Mouse (Mus musculus) liver, embryonic 12.5 days (tissue): ENCODE results near the gene Ephb2. TPM values are rescaled to one million over a fixed set of nuclear protein-coding genes. Genes with fewer than 3 reads are reported as not detected.

Experiments
- ATAC-seq: fragments of 200-750 bp; cut with Nextera tagmentation; 2 replicates; pipeline ENCODE4 v1.8.0; 2017; ENCODE audit warnings: moderate number of reproducible peaks, mild to moderate bottlenecking, moderate library complexity
- H3K27ac ChIP-seq: fragments of 300-500 bp; sonication (generic); 2 replicates; pipeline ENCODE4 v1.5.1; 2016; ENCODE audit warnings: mild to moderate bottlenecking
- H3K27me3 ChIP-seq: fragments of 300-500 bp; sonication (generic); replicated peaks from 2 replicates; pipeline ENCODE4 v1.6.1; 2016; ENCODE audit warnings: mild to moderate bottlenecking, moderate library complexity
- H3K36me3 ChIP-seq: fragments of 300-500 bp; sonication (generic); 2 replicates; pipeline ENCODE4 v1.6.1; 2016; ENCODE audit warnings: mild to moderate bottlenecking, moderate library complexity
- H3K4me1 ChIP-seq: fragments of 300-500 bp; sonication (generic); 2 replicates; pipeline ENCODE4 v1.6.1; 2016
- H3K4me2 ChIP-seq: fragments of 300-500 bp; sonication (generic); 2 replicates; pipeline ENCODE4 v1.6.1; 2016; ENCODE audit warnings: mild to moderate bottlenecking, moderate library complexity
- H3K4me3 ChIP-seq: fragments of 300-500 bp; sonication (generic); 2 replicates; pipeline ENCODE4 v1.5.1; 2016; ENCODE audit warnings: mild to moderate bottlenecking, moderate library complexity
- H3K9ac ChIP-seq: fragments of 300-500 bp; sonication (generic); 2 replicates; pipeline ENCODE4 v1.6.1; 2016; ENCODE audit warnings: mild to moderate bottlenecking, moderate library complexity
- H3K9me3 ChIP-seq: fragments of 300-500 bp; sonication (generic); replicated peaks from 2 replicates; pipeline ENCODE4 v1.6.1; 2016; ENCODE audit warnings: mild to moderate bottlenecking, moderate library complexity
- WGBS: fragments of 180-500 bp; shearing (Covaris S2); methylation state at CpG from one replicate; pipeline ENCODE4 v1.1.7; 2016; ENCODE audit not compliant: insufficient replicate concordance; 5-methylcytosine and 5-hydroxymethylcytosine counted together
- polyA plus RNA-seq: library from polyadenylated mRNA; unstranded; fragments of >200 nt; fragmentation: Nextera tagmentation; extraction: Ambion mirVana; gene quantifications from 2 replicates; pipeline ENCODE4 v1.2.1, GENCODE M21; 2016

Ephb2 gene
- polyA plus RNA-seq, 1 experiment from 2014 or later: 1.4 TPM

DNA sequence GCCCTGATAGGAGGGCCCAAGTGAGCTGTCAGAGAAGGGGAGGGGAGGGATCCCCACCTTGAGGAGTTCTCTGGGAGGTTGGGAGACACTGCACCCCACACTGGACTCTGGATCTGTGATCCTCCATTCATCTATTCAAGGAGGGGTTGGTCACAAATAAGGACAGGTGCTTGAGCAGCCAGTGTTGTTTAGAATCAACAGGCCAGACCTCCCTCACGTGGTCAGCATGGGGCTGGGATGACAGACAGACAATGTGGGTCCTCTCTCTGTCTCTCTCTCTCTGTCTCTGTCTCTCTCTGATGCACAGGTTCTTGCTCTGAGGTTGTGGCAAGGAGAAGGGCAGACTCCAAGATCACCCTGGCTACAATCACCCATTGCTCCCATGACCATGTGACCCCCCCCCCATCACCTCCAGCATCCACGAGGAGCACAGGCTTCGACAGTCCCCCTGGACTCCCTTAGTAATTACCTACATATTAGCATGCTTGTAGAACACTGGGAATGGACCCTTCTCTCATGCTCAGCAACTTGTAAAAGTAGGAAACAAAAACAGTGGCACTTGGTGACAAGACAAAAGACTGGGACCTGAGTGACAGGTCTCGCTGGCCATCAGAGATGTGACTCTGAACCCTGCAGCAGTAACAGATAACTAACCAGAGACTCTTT lies 84.3 kb downstream of the Ephb2 start:
- Histone ChIP-seq H3K4me1 (peaks cover 15% of the 10 kb centered on the region; the same call in 1 of the 2 replicates), H3K4me2 (no peak overlapping the region), H3K9ac (no peak overlapping the region), H3K27me3 (peaks cover 44% of the 10 kb centered on the region), H3K9me3 (no peaks in the 10 kb centered on the region), H3K4me3 (no peak overlapping the region), H3K36me3 (no peaks in the 10 kb centered on the region), H3K27ac (no peak overlapping the region)
- no peak for ATAC-seq
- 45% methylated on average over 4 of the region's 4 CpGs for WGBS

GRCm38 (mm10) chr4:136750578-136751338 lies 85.0 kb downstream of the Ephb2 start:
- no peaks in the 10 kb centered on the region for H3K36me3 ChIP-seq
- peaks cover 41% of the 10 kb centered on the region for H3K27me3 ChIP-seq
- no peak overlapping the region for H3K9ac ChIP-seq
- ATAC-seq: no peak; the same call in 1 of the 2 replicates
- no peak overlapping the region for H3K4me3 ChIP-seq
- 53% methylated on average over 19 of the region's 19 CpGs for WGBS
- peaks cover 10% of the 10 kb centered on the region; the same call in 1 of the 2 replicates for H3K4me1 ChIP-seq
- H3K9me3 ChIP-seq: no peaks in the 10 kb centered on the region
- H3K4me2 ChIP-seq: no peak overlapping the region
- no peak overlapping the region for H3K27ac ChIP-seq

DNA sequence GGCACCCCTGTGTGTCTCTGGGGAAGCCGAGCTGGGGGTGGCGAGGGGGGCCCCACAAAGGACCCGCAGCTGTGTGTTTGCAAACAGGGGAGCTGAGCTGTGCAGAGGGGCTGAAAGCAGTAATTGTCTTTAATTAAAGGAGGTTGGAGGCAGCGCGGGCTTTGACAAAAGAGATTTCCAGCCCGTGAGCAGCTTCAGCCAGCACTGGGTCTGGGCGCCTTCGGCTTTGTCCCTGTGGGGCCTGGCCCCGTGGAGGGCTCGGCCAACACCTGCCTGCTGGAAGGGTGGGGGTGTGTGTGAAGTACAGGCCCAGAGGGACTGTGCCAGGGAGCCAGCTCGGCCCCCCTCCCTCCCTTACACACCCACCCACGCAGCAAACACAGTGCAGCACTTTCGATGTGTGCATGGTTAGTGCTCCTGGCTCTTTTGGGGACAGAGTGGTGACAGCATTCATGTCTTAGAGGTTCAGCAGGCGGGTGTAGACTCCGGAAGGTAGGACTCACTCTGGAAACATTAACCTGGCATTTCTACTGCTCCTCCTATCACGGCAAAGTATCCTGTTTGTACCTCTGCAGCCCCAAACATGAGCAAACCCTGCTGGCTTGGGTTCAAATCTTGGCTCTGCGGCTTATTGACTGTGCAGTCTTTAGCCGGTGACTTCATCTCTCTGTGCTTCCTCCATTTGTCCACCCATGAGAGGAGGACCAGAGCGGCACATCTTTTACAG lies 85.8 kb downstream of the Ephb2 start:
- no peaks in the 10 kb centered on the region for H3K36me3 ChIP-seq
- H3K4me1 ChIP-seq: 0 out of 2 replicates have a peak, but pooled peaks cover 2% of the 10 kb centered on the region
- H3K9ac ChIP-seq: no peak overlapping the region
- WGBS: 60% methylated on average over 19 of the region's 19 CpGs
- no peak for ATAC-seq
- H3K9me3 ChIP-seq: no peaks in the 10 kb centered on the region
- no peak overlapping the region for H3K27ac ChIP-seq
- H3K27me3 ChIP-seq: peaks cover 33% of the 10 kb centered on the region
- H3K4me2 ChIP-seq: no peak overlapping the region
- no peak overlapping the region for H3K4me3 ChIP-seq

DNA sequence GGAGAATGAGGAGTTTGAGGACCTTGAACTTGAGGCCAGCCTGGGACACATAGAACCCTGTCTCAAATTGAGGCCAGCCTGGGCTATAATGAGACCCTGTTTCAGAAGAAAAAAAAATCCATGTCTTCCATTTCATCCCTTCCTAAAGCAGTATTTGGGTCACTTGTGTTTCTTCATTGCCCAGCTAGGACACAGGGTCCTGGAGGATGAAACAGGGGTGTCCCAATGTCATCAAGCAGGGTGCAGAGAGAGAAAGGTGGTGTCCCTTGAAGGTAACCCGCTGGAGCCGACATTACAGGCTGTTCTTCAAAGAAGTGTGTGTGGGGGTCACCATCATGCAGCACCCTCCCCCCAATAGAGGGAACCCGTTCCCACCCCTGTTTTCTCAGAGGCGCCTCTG lies 86.4 kb downstream of the Ephb2 start:
- Histone ChIP-seq H3K9me3 (no peaks in the 10 kb centered on the region), H3K4me2 (no peak overlapping the region), H3K27me3 (peaks cover 27% of the 10 kb centered on the region; the same call in 1 of the 2 replicates), H3K9ac (no peak overlapping the region), H3K4me1 (no peaks in the 10 kb centered on the region), H3K4me3 (no peak overlapping the region), H3K27ac (no peak overlapping the region), H3K36me3 (no peaks in the 10 kb centered on the region)
- 73% methylated on average over 4 of the region's 4 CpGs for WGBS
- no peak for ATAC-seq

DNA sequence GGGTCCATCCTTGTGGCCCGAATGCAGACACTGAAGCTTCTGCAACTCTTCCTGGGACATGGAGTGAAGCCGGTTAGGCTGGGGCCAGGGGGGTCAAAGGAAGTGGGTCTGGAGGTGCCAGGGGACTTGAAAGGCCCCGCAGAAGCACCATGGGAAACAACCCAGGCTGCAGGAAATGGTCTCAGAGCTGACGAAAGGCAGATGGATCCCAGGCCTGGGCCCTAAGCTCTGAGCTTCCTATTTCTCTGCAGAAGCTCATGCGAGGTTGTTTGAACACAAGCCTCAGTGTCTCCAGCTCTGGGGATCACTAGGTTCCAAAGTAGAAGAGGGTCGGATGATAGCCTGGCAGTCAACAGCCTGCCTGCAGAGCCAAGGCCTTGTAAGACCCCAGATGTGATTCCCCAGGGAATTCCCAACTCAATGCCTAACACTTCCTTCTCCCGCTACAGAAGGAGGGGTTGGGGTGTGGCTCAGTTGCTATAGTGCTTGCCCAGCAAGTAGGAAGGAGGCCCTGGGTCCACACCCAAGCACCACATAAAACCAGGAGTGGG lies 86.9 kb downstream of the Ephb2 start:
- no peak overlapping the region for H3K4me3 ChIP-seq
- H3K4me2 ChIP-seq: no peak overlapping the region
- H3K36me3 ChIP-seq: no peaks in the 10 kb centered on the region
- H3K4me1 ChIP-seq: no peaks in the 10 kb centered on the region
- no peaks in the 10 kb centered on the region for H3K9me3 ChIP-seq
- H3K27me3 ChIP-seq: peaks cover 22% of the 10 kb centered on the region; the same call in 1 of the 2 replicates
- ATAC-seq: no peak
- peak overlapping the region; percentile 30; the same call in 1 of the 2 replicates for H3K27ac ChIP-seq
- H3K9ac ChIP-seq: no peak overlapping the region
- WGBS: 27% methylated on average over 7 of the region's 7 CpGs

DNA sequence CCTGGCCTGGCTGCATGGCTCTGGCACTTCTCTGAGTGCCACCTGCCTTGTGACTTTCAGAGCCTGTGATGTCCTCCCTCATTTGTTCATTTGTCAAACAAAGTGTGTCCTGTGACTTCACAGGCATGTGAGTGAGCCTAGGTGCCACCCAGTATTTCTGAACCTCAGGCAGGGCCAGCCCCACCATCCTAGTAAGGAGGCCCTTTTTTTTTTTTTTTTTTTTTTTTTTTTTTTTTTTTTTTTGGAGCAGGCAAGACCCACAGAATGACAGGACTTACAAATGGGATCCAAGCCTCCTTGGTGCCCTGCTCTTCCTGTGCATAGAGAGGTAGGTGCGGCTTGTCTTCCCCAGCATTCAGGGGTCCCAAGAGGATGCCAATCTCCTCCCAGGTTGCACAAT lies 89.3 kb downstream of the Ephb2 start:
- Histone ChIP-seq H3K4me1 (no peaks in the 10 kb centered on the region), H3K27me3 (peaks cover 13% of the 10 kb centered on the region; the same call in 1 of the 2 replicates), H3K9ac (no peak overlapping the region), H3K27ac (no peak overlapping the region), H3K36me3 (no peaks in the 10 kb centered on the region), H3K9me3 (no peaks in the 10 kb centered on the region), H3K4me2 (no peak overlapping the region), H3K4me3 (no peak overlapping the region)
- no peak for ATAC-seq
- WGBS: 77% methylated on average over 1 of the region's 1 CpGs

- ATAC-seq: no peak
- H3K4me2 ChIP-seq: no peak overlapping the region
- H3K9ac ChIP-seq: no peak overlapping the region
- no peaks in the 10 kb centered on the region for H3K9me3 ChIP-seq
- no peak overlapping the region for H3K4me3 ChIP-seq
- H3K4me1 ChIP-seq: peaks cover 11% of the 10 kb centered on the region; the same call in 1 of the 2 replicates
- H3K27me3 ChIP-seq: no peaks in the 10 kb centered on the region; the same call in 1 of the 2 replicates
- H3K36me3 ChIP-seq: no peaks in the 10 kb centered on the region
- 34% methylated on average over 5 of the region's 5 CpGs for WGBS
- no peak overlapping the region for H3K27ac ChIP-seq
Observed at GRCm38 (mm10) chr4:136742677-136743076, 93.1 kb downstream of the Ephb2 start.

- H3K4me3 ChIP-seq: no peak overlapping the region
- H3K9ac ChIP-seq: no peak overlapping the region
- H3K9me3 ChIP-seq: no peaks in the 10 kb centered on the region
- no peak overlapping the region for H3K4me2 ChIP-seq
- peaks cover 11% of the 10 kb centered on the region; the same call in 1 of the 2 replicates for H3K4me1 ChIP-seq
- H3K27ac ChIP-seq: no peak overlapping the region
- 72% methylated on average over 14 of the region's 14 CpGs for WGBS
- no peaks in the 10 kb centered on the region for H3K36me3 ChIP-seq
- ATAC-seq: no peak
- no peaks in the 10 kb centered on the region; the same call in 1 of the 2 replicates for H3K27me3 ChIP-seq
Observed at GRCm38 (mm10) chr4:136741840-136742239, 93.9 kb downstream of the Ephb2 start.

DNA sequence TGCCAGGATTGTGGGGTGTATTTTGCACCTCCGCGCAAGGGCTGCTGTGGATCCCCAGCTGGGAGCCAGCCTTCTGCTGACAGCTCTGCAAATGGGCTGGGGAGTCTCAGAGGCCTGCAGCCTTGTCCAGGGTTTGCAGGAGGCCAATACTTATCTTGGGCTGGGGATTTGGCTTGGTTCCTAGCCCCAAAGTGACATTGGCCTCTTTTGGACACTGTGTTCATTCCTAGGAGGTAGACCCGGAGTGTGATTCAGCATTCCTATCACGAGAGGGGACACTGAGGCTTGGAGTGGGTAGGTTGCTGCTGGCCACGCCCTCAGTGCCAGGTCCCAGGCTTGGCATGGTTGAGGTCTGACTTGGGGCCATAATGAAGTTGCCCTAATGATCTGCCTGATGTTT lies 94.8 kb downstream of the Ephb2 start:
- Histone ChIP-seq H3K27ac (no peak overlapping the region), H3K27me3 (no peaks in the 10 kb centered on the region; the same call in 1 of the 2 replicates), H3K4me1 (peaks cover 11% of the 10 kb centered on the region; the same call in 1 of the 2 replicates), H3K9ac (no peak overlapping the region), H3K4me2 (no peak overlapping the region), H3K4me3 (no peak overlapping the region), H3K9me3 (no peaks in the 10 kb centered on the region), H3K36me3 (no peaks in the 10 kb centered on the region)
- WGBS: 66% methylated on average over 5 of the region's 5 CpGs
- no peak for ATAC-seq

DNA sequence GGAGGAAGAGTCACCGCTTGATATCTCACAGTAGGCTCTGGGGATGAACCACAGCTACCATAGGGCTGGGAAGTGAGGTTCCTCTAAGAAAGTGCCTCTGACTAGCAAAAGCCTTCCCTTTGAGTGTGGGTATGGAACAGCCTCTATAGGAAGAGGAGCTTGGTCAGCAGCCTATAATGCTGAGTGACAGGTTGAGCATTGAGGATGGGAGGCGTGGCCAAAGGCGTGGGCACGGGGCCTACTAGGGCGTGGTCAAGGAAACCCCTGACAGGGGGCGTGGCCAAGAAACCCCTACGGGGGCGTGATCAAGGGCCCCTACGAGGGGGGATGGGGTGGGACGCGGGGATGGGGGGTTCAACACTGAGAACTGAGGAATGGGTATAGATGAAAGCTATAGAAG lies 96.6 kb downstream of the Ephb2 start:
- Histone ChIP-seq H3K36me3 (no peaks in the 10 kb centered on the region), H3K27me3 (no peaks in the 10 kb centered on the region; the same call in 1 of the 2 replicates), H3K9ac (no peak overlapping the region), H3K9me3 (no peaks in the 10 kb centered on the region), H3K4me2 (0 out of 2 replicates have a peak overlapping the region, but pooled peaks have one; percentile 14), H3K27ac (no peak overlapping the region), H3K4me1 (peaks cover 13% of the 10 kb centered on the region; the same call in 1 of the 2 replicates), H3K4me3 (no peak overlapping the region)
- 15% methylated on average over 11 of the region's 11 CpGs for WGBS
- ATAC-seq: no peak

- 61% methylated on average over 3 of the region's 3 CpGs for WGBS
- no peak for ATAC-seq
- Histone ChIP-seq H3K4me1 (peaks cover 18% of the 10 kb centered on the region; the same call in 1 of the 2 replicates), H3K27me3 (no peaks in the 10 kb centered on the region; the same call in 1 of the 2 replicates), H3K36me3 (no peaks in the 10 kb centered on the region), H3K27ac (no peak overlapping the region), H3K4me2 (no peak overlapping the region), H3K9ac (no peak overlapping the region), H3K4me3 (no peak overlapping the region), H3K9me3 (no peaks in the 10 kb centered on the region)
Observed at GRCm38 (mm10) chr4:136738291-136738690, 97.5 kb downstream of the Ephb2 start.
